Mouse (Mus musculus): ENCODE results near the gene Sox5. TPM values are rescaled to one million over a fixed set of nuclear protein-coding genes. Genes with fewer than 3 reads are reported as not detected.

Sox5 gene
- total and polyA plus RNA-seq, 2 experiments from 2014 or later: 26.2 to 32.9 TPM

GRCm38 (mm10) chr6:144510147-144510546, 271.6 kb downstream of the Sox5 start:
- ATAC-seq: no peak
- Histone ChIP-seq H3K36me3 (ENCODE audit: insufficient read depth, low read length) (no peaks in the 10 kb centered on the region), H3K4me3 (ENCODE audit: low read length) (no peak overlapping the region), H3K9ac (replicated peaks; ENCODE audit: low read length) (no peak overlapping the region), H3K9me3 (ENCODE audit: low read length) (no peaks in the 10 kb centered on the region), H3K4me1 (ENCODE audit: insufficient read depth, low read length) (no peaks in the 10 kb centered on the region), H3K27me3 (ENCODE audit: insufficient read depth, low read length) (no peaks in the 10 kb centered on the region), H3K4me2 (ENCODE audit: low read depth, low read length) (no peak overlapping the region), H3K27ac (no peak overlapping the region)
- no peak for TF ChIP-seq CTCF (IDR thresholded peaks at IDR 0.05; ENCODE audit: low read depth)
- no peak for DNase-seq (ENCODE audit: low spot score)
- WGBS: 83% methylated on average over 6 of the region's 6 CpGs

DNA sequence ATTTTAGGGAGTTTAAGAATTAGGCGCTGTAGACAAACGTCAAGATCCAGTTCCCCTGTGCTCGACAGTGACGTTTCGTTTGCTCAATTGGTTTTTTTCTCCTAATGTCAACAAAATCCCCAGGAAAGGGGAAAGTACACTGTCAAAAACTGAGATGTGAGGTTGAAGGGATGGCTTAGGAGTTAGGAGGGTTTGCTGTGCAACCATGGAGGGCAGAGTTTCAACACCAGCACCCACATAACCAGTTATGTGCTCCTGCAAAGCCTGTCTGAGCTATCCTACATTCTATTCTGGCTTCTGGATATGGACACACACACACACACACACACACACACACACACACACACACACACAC, 277.6 kb downstream of the Sox5 start:
- Histone ChIP-seq H3K27ac (no peak overlapping the region), H3K36me3 (ENCODE audit: insufficient read depth, low read length) (no peaks in the 10 kb centered on the region), H3K9ac (replicated peaks; ENCODE audit: low read length) (no peak overlapping the region), H3K4me2 (ENCODE audit: low read depth, low read length) (no peak overlapping the region), H3K9me3 (ENCODE audit: low read length) (no peaks in the 10 kb centered on the region), H3K4me1 (ENCODE audit: insufficient read depth, low read length) (no peaks in the 10 kb centered on the region), H3K27me3 (ENCODE audit: insufficient read depth, low read length) (no peaks in the 10 kb centered on the region), H3K4me3 (ENCODE audit: low read length) (no peak overlapping the region)
- no peak for TF ChIP-seq CTCF (IDR thresholded peaks at IDR 0.05; ENCODE audit: low read depth)
- DNase-seq (ENCODE audit: low spot score): no peak
- 59% methylated on average over 5 of the region's 5 CpGs for WGBS
- ATAC-seq: no peak

DNA sequence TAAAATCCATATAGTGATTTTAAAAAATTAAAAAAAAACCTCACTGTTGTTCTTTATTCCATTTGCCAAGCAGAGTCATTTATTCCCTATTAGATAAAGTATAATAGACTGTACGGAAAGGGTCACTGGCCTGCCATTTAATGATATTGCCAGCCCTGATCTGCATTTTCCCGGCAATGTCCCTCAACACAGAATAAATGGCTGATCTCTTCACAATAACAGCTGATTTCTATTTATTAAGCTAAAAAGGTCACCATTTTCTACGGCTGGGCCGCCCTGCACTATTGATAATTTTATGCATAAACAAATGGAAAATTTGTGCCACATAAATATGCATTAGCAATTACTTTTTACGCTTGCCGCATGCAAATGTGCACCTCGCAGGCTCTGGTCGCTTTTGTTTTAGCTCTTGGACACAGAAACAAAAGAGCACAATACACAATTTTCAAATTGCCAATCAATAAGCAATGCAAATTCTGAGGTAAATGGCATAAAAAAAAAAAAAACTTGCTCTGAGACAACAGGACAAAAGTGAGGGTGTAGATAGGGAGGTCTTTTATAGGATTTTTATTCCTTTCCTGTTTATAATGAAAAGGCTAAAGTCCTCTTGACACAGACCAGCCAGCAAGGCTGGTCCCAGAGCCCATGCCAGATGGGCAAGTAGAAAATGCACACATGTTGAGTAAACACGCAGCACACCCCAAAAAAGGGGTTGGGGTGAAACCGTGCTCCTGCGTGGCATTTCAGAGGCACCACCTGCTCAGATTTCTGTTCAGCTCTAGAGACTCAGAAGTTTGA, 278.2 kb downstream of the Sox5 start:
- 44% methylated on average over 11 of the region's 11 CpGs for WGBS
- H3K4me3 ChIP-seq (ENCODE audit: low read length): no peak overlapping the region
- no peak overlapping the region for H3K27ac ChIP-seq
- no peak for DNase-seq (ENCODE audit: low spot score)
- H3K9me3 ChIP-seq (ENCODE audit: low read length): no peaks in the 10 kb centered on the region
- H3K36me3 ChIP-seq (ENCODE audit: insufficient read depth, low read length): no peaks in the 10 kb centered on the region
- no peaks in the 10 kb centered on the region for H3K27me3 ChIP-seq (ENCODE audit: insufficient read depth, low read length)
- peak overlapping the region; percentile 18; the same call in 1 of the 2 replicates for H3K4me2 ChIP-seq (ENCODE audit: low read depth, low read length)
- H3K4me1 ChIP-seq (ENCODE audit: insufficient read depth, low read length): no peaks in the 10 kb centered on the region
- TF ChIP-seq CTCF (IDR thresholded peaks at IDR 0.05; ENCODE audit: low read depth): no peak
- ATAC-seq: no peak
- no peak overlapping the region for H3K9ac ChIP-seq (replicated peaks; ENCODE audit: low read length)

DNA sequence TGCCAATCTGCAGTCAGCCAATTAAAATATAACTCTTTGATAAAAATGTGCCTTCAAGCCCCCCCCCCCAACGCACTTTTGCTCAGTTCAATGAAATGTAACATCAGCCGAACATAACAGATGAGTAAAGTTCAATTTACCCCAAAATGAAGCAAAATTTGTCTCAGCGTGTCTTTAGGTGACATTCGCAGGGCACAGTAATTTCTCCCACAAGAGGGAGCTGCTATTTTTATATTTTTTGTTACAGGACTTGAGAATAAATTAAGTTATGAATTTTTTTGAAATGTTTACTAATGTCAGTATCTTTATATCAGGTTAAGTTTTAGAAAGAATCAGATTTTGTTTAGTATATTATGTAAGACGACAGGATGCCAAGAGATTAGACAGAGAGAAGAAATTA, 280.3 kb downstream of the Sox5 start:
- no peak overlapping the region for H3K4me3 ChIP-seq (ENCODE audit: low read length)
- H3K27ac ChIP-seq: no peak overlapping the region
- no peak for ATAC-seq
- WGBS: 86% methylated on average over 5 of the region's 5 CpGs
- H3K4me1 ChIP-seq (ENCODE audit: insufficient read depth, low read length): no peaks in the 10 kb centered on the region
- no peak overlapping the region for H3K9ac ChIP-seq (replicated peaks; ENCODE audit: low read length)
- no peaks in the 10 kb centered on the region for H3K27me3 ChIP-seq (ENCODE audit: insufficient read depth, low read length)
- TF ChIP-seq CTCF (IDR thresholded peaks at IDR 0.05; ENCODE audit: low read depth): no peak; the same call in 1 of the 2 replicates
- H3K36me3 ChIP-seq (ENCODE audit: insufficient read depth, low read length): no peaks in the 10 kb centered on the region
- no peak overlapping the region for H3K4me2 ChIP-seq (ENCODE audit: low read depth, low read length)
- peak; percentile 27 for DNase-seq (ENCODE audit: low spot score)
- H3K9me3 ChIP-seq (ENCODE audit: low read length): no peaks in the 10 kb centered on the region

DNA sequence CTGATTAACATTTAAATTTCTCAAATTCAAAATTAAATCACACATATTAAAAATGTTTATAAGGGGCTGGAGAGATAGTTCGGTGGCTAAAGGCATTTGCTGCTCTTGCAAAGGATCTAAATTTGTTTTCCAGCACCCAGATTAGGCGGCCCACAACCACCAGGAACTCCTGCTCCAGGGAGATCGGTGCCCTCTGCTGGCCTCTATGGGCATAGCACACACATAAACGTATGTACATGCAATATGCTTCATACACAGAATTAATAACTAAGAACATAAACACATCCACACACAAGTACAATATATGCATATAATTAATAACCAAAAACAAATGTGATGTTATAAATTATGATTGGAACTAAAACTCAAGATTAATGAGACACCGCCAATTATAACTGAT, 283.6 kb downstream of the Sox5 start:
- H3K4me1 ChIP-seq (ENCODE audit: insufficient read depth, low read length): no peaks in the 10 kb centered on the region
- peak; percentile 38 for TF ChIP-seq CTCF (IDR thresholded peaks at IDR 0.05; ENCODE audit: low read depth)
- no peaks in the 10 kb centered on the region for H3K27me3 ChIP-seq (ENCODE audit: insufficient read depth, low read length)
- 93% methylated on average over 5 of the region's 5 CpGs for WGBS
- DNase-seq (ENCODE audit: low spot score) (no peak), ATAC-seq (no peak)
- no peak overlapping the region for H3K27ac ChIP-seq
- no peak overlapping the region for H3K4me2 ChIP-seq (ENCODE audit: low read depth, low read length)
- H3K9me3 ChIP-seq (ENCODE audit: low read length): no peaks in the 10 kb centered on the region
- H3K36me3 ChIP-seq (ENCODE audit: insufficient read depth, low read length): no peaks in the 10 kb centered on the region
- H3K4me3 ChIP-seq (ENCODE audit: low read length): no peak overlapping the region
- H3K9ac ChIP-seq (replicated peaks; ENCODE audit: low read length): no peak overlapping the region

DNA sequence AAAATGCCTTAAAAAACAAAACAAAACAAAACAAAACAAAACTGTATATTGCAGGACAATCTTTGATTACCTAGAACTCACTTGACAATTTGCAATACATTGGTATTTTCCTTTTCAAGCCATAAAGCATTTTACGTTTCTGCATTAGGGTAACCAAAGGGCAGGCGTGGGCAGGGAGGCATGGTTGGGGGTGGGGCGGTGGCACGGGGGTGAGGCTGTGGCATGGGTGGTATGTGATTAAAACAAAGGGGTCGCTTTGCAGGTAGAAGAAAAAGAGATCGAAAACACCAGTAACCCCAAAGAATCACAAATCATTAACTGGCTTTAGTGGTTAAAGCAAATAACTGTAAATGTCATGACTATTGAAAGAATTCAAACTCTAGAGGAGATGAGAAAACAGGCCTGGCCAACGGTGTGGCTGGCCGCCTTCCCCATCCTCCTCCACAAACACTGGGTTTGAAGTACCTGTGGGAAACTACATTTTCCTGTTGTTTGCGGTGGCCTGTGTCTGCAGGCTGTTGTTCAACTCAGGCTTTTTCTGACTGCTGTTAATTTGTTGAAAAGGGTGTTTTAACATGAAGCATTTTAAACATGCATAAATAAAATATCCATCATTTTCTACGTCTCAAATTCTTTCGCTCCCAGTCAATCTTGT, 289.9 kb downstream of the Sox5 start:
- Histone ChIP-seq H3K36me3 (ENCODE audit: insufficient read depth, low read length) (no peaks in the 10 kb centered on the region), H3K9me3 (ENCODE audit: low read length) (0 out of 2 replicates have a peak, but pooled peaks cover under 1% of the 10 kb centered on the region), H3K4me1 (ENCODE audit: insufficient read depth, low read length) (no peaks in the 10 kb centered on the region), H3K27me3 (ENCODE audit: insufficient read depth, low read length) (no peaks in the 10 kb centered on the region), H3K27ac (no peak overlapping the region), H3K4me3 (ENCODE audit: low read length) (no peak overlapping the region), H3K9ac (replicated peaks; ENCODE audit: low read length) (no peak overlapping the region), H3K4me2 (ENCODE audit: low read depth, low read length) (no peak overlapping the region)
- 82% methylated on average over 11 of the region's 11 CpGs for WGBS
- no peak for DNase-seq (ENCODE audit: low spot score)
- no peak for ATAC-seq
- no peak for TF ChIP-seq CTCF (IDR thresholded peaks at IDR 0.05; ENCODE audit: low read depth)

GRCm38 (mm10) chr6:144490896-144491295, 290.9 kb downstream of the Sox5 start:
- no peaks in the 10 kb centered on the region for H3K36me3 ChIP-seq (ENCODE audit: insufficient read depth, low read length)
- 0 out of 2 replicates have a peak, but pooled peaks cover 2% of the 10 kb centered on the region for H3K9me3 ChIP-seq (ENCODE audit: low read length)
- H3K27me3 ChIP-seq (ENCODE audit: insufficient read depth, low read length): no peaks in the 10 kb centered on the region
- no peaks in the 10 kb centered on the region for H3K4me1 ChIP-seq (ENCODE audit: insufficient read depth, low read length)
- ATAC-seq: no peak
- 94% methylated on average over 5 of the region's 5 CpGs for WGBS
- no peak overlapping the region for H3K4me2 ChIP-seq (ENCODE audit: low read depth, low read length)
- no peak overlapping the region for H3K9ac ChIP-seq (replicated peaks; ENCODE audit: low read length)
- no peak overlapping the region for H3K4me3 ChIP-seq (ENCODE audit: low read length)
- H3K27ac ChIP-seq: no peak overlapping the region
- no peak for DNase-seq (ENCODE audit: low spot score)
- TF ChIP-seq CTCF (IDR thresholded peaks at IDR 0.05; ENCODE audit: low read depth): no peak
